Mouse (Mus musculus): Measurements from ENCODE around the gene Prss23. TPM values are rescaled to one million over a fixed set of nuclear protein-coding genes. Genes with fewer than 3 reads are reported as not detected.
A peak's percentile ranks its signal among the peaks of the same experiment; 100 is the strongest.

Prss23 gene
- total RNA-seq (2021) (10 to 100 TPM; 18.5 to 29.8 TPM), polyA plus RNA-seq (2012; rRNA removed) (21.9 and 27.7 TPM in 2 replicates)
- long read RNA-seq, transcript Prss23-201 (2 exons, 3,228 nt) = major isoform, 16 of 19 reads
- long read RNA-seq, partial matches to known transcripts = 0 of 19 reads
- long read RNA-seq, other reads (novel, unspliced or antisense) = 1 of 19 reads

GRCm38 (mm10) chr7:89526731-89527429 lies at the start of gene Prss23:
Prss23 (minus strand) TSS chr7:89527187.
- peak; percentile 33 for DNase-seq

GRCm38 (mm10) chr7:89576127-89576526 lies 49.1 kb upstream of the Prss23 start:
- DNase-seq = no peak

- DNase-seq = no peak
Observed at GRCm38 (mm10) chr7:89564569-89564968, 37.6 kb upstream of the Prss23 start.

- peak; percentile 83 for DNase-seq
Observed at GRCm38 (mm10) chr7:89563501-89563900, 36.5 kb upstream of the Prss23 start.

- no peak for DNase-seq
Observed at GRCm38 (mm10) chr7:89562140-89562539, 35.2 kb upstream of the Prss23 start.

- DNase-seq = peak; percentile 82
Observed at GRCm38 (mm10) chr7:89560939-89561338, 34.0 kb upstream of the Prss23 start.

GRCm38 (mm10) chr7:89559633-89560032 lies 32.6 kb upstream of the Prss23 start:
- DNase-seq = peak; percentile 69

- no peak for DNase-seq
Observed at GRCm38 (mm10) chr7:89559105-89559504, 32.1 kb upstream of the Prss23 start.

- DNase-seq = no peak
Observed at GRCm38 (mm10) chr7:89558446-89559039, 31.6 kb upstream of the Prss23 start.

- DNase-seq = no peak
Observed at GRCm38 (mm10) chr7:89557056-89557455, 30.1 kb upstream of the Prss23 start.

- no peak for DNase-seq
Observed at GRCm38 (mm10) chr7:89556652-89557051, 29.7 kb upstream of the Prss23 start.

GRCm38 (mm10) chr7:89555170-89555569 lies 28.2 kb upstream of the Prss23 start:
- DNase-seq = no peak

- no peak for DNase-seq
Observed at GRCm38 (mm10) chr7:89554068-89554467, 27.1 kb upstream of the Prss23 start.

- no peak for DNase-seq
Observed at GRCm38 (mm10) chr7:89540976-89541375, 14.0 kb upstream of the Prss23 start.

- DNase-seq = no peak
Observed at GRCm38 (mm10) chr7:89539391-89539790, 12.4 kb upstream of the Prss23 start.

GRCm38 (mm10) chr7:89527430-89527856 lies 456 bp upstream of the Prss23 start:
- no peak for DNase-seq

GRCm38 (mm10) chr7:89523816-89524215 lies 3.2 kb downstream of the Prss23 start:
- DNase-seq = no peak

- DNase-seq = no peak
Observed at GRCm38 (mm10) chr7:89522170-89522569, 4.8 kb downstream of the Prss23 start.

GRCm38 (mm10) chr7:89517460-89518390 lies 9.3 kb downstream of the Prss23 start:
- peak; percentile 75 for DNase-seq

- DNase-seq = no peak
Observed at GRCm38 (mm10) chr7:89516551-89517459, 10.2 kb downstream of the Prss23 start.

- no peak for DNase-seq
Observed at GRCm38 (mm10) chr7:89511921-89512514, 15.0 kb downstream of the Prss23 start.
